Mouse (Mus musculus): Measurements from ENCODE around the gene Cwf19l1. TPM values are rescaled to one million over a fixed set of nuclear protein-coding genes. Genes with fewer than 3 reads are reported as not detected.
A peak's percentile ranks its signal among the peaks of the same experiment; 100 is the strongest.

Gene Cwf19l1
- polyA plus RNA-seq, 1 experiment: 8.3 TPM

DNA sequence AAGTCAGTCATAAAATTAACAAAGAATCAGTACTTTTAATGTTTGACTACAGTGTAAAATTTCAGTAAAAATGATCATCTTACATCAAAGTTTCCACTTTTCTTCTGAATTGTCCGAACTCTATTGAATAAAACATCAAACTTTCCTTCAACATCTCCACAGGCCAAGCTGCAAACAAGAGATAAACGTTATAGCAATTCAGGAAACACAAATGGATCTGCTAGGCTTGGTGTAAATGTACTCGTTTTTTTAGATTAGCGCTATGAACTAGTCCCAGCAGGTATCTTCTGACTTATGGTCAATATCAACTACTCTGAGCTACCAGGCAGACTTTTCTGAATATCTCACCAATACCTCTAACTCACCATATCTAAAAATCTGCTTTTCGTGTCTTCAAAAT lies 2.8 kb downstream of the Cwf19l1 start:
- TF ChIP-seq GATA1 (IDR thresholded peaks at IDR 0.05; ENCODE audit: low read length): peak; percentile 7

GRCm38 (mm10) chr19:44128560-44128959 lies 7.1 kb downstream of the Cwf19l1 start:
- TF ChIP-seq GATA1 (IDR thresholded peaks at IDR 0.05; ENCODE audit: low read length): no peak

GRCm38 (mm10) chr19:44127729-44128497 lies 7.8 kb downstream of the Cwf19l1 start:
- no peak for TF ChIP-seq GATA1 (IDR thresholded peaks at IDR 0.05; ENCODE audit: low read length)

- TF ChIP-seq GATA1 (IDR thresholded peaks at IDR 0.05; ENCODE audit: low read length): no peak
Observed at GRCm38 (mm10) chr19:44121137-44121536, 14.5 kb downstream of the Cwf19l1 start.

DNA sequence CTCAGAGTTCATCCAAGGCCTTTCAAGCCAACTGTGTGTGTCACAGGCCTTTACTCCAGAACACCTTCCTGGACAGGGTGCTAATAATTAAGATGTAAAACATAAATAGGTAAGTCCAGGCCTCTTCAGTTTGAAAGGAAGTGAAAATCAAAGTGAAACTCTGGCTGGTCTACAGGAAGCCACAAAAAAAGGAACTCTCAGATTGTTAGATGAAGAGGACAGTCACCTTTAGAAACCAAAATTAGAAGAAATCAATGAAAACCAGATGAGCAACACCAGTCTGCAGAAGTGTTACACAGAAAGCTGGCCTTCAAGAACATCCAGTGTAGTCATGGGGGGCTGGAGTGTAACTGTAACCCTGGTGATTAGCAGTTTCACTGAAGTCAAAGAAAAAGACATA lies 17.9 kb downstream of the Cwf19l1 start:
- TF ChIP-seq GATA1 (IDR thresholded peaks at IDR 0.05; ENCODE audit: low read length): no peak

GRCm38 (mm10) chr19:44111706-44112105 lies 24.0 kb downstream of the Cwf19l1 start:
- no peak for TF ChIP-seq GATA1 (IDR thresholded peaks at IDR 0.05; ENCODE audit: low read length)

- no peak for TF ChIP-seq GATA1 (IDR thresholded peaks at IDR 0.05; ENCODE audit: low read length)
Observed at GRCm38 (mm10) chr19:44110356-44110755, 25.3 kb downstream of the Cwf19l1 start.

- TF ChIP-seq GATA1 (IDR thresholded peaks at IDR 0.05; ENCODE audit: low read length): no peak
Observed at GRCm38 (mm10) chr19:44108996-44109395, 26.7 kb downstream of the Cwf19l1 start.

DNA sequence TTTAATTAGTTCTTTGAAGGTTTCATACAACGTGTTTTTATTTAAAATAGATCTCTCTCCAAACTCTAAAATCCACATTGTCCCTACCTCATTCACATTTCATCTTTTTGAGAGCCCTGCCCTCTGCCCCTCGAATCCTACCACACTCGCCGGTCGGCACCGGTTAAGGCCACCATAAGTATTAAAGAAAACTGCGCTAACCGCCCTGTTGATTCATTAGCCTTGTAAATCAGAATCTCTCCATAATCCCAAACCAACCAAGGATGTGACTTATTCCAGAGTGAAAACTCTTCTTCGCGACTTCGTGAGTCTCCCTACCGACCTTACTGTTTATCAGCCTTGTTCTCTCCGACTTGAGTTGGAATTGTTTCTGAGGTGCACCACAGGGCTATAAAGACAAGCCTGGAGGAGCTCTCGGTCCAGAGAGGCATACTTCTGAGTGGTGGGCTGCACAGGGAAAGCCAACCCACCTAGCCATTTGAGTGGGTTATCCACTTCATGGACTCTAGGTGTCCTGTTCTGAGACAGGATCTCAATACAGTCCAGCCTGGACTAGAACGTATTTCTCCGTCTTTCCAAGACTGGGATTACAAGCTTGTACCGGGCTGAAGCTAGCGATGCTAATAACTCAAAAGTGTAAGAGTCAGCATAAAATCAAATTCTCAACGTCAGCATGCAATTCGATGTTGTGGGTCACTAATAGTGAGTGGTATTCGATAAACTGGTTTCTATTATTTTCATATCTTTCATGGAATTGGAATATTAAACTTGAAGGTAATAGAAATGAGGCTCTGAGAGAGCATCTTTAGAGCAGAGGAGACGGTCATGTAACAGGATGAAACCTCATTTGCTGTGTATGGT lies 27.8 kb downstream of the Cwf19l1 start:
- no peak for TF ChIP-seq GATA1 (IDR thresholded peaks at IDR 0.05; ENCODE audit: low read length)

DNA sequence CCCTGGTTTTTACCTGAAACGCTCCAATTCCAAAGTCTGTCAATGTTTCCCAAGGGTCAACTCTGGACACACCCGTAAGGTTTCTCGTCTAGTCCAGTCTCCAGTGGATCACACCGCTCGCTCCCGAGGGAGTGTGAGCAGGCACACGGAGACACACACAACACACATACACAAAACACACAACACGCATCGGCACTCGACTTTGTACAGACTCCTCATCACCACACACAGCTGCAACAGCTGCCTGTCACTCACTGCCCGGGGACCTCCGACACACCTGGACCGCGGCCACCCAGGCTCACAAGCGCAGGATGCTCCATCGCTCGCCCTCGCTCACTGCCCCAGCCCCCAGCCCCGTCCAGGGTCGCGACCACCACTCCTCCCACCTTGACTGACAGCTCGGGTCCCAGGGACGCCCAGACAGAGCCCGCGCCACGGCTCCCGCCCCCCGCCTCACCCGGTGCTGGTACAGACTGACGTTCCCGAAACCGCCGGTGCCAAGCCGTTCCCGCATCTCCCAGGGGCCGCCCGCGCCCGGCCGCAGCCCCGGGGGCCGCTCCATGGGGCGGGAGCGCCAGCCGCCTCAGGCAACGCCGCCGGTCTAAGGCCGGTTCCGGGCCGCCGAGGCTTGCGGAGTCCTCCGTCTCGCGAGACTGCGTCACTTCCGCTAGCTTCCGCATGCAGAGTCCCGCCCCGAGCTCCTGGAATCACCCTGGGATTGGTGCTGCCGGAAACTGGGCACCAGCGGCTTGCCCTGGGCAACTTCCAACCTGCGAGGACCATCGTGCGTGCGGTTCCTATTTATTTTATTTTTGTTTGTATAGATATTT lies 28.6 kb downstream of the Cwf19l1 start, which contains the start of gene Chuk:
Gene Chuk, minus strand, starts transcription at position 650 of the 830 bp plus-strand sequence.
- no peak for TF ChIP-seq GATA1 (IDR thresholded peaks at IDR 0.05; ENCODE audit: low read length)

GRCm38 (mm10) chr19:44104393-44104792 lies 31.3 kb downstream of the Cwf19l1 start:
- TF ChIP-seq GATA1 (IDR thresholded peaks at IDR 0.05; ENCODE audit: low read length): no peak

DNA sequence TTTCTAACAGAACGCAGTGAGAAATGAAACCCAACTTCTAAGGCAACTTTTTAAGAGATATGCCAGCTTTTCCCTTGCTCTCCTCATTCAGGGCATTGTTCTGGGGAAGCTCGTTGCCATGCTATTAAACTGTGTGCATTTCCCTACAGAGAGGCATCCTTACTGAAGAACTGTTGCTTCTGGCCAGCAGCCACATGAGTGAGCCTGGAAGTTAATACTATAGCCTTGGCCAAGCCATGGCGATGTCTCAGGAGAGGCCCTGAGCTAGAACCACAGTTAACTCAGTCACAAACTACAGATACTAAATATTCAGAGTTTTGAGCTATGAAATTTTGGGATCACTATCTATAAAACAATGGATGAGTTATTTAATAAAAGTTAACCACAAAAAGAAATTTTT lies 32.7 kb downstream of the Cwf19l1 start:
- no peak for TF ChIP-seq GATA1 (IDR thresholded peaks at IDR 0.05; ENCODE audit: low read length)

DNA sequence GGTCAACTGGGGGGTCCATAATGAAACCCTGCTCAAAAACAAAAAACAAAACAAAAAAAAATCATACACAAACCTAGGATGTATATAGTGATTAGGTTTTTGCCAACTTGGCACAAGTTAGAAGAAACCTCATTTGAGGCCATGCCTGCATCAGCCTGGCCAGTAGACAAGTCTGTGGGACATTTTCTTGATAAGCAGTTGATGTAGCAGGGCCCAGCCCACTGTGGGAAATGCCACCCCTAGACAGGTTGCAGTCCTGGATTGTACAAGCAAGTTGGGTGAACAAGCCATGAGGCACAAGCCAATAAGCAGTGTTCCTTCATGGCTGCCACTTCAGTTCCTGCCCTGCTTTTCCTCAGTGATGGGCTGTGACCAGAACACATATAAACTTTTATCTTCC lies 34.8 kb downstream of the Cwf19l1 start:
- no peak for TF ChIP-seq GATA1 (IDR thresholded peaks at IDR 0.05; ENCODE audit: low read length)

- no peak for TF ChIP-seq GATA1 (IDR thresholded peaks at IDR 0.05; ENCODE audit: low read length)
Observed at GRCm38 (mm10) chr19:44086278-44086677, 49.4 kb downstream of the Cwf19l1 start.

DNA sequence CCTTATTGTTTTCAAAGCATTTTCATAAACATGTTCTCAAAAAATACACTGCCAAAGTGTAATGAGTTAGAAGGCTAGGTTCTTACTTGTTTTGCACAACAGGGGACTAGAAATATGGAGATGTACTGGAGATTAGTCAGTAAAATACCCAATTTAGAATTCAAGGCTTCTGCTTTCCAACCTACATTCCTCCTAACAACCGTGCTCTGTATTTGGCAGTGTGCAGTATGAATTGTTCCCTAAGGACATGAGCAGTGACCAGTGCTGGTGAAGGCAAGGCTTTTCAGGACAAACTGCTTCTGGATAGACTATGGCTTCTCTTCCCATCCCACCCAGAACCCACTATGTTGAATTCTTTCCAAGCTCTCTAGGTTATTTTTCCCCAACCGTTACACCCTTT lies 54.8 kb downstream of the Cwf19l1 start:
- TF ChIP-seq GATA1 (IDR thresholded peaks at IDR 0.05; ENCODE audit: low read length): no peak

DNA sequence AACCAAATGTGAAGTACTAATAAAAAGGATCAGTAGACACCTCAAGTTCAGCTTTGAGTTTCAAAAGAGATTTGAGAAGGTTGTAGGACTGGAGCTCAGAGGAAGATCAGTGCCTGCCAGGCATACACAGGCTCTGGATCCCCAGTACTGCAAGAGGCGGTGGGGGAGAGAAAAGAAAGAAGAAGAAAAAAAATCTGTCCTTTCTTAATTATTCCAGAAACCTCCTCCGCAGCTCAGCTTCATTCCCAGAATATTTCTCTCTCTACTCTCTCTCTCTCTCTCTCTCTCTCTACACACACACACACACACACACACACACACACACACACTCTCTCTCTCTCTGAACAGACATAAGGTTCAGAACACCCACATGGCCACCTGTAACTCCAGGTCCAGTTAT lies 55.7 kb downstream of the Cwf19l1 start:
- TF ChIP-seq GATA1 (IDR thresholded peaks at IDR 0.05; ENCODE audit: low read length): no peak
